Mouse (Mus musculus): Measurements from ENCODE around the gene Srek1ip1. TPM values are rescaled to one million over a fixed set of nuclear protein-coding genes. Genes with fewer than 3 reads are reported as not detected.
A peak's percentile ranks its signal among the peaks of the same experiment; 100 is the strongest.

The Srek1ip1 gene
- 20.4 and 23.5 TPM in 2 replicates for polyA plus RNA-seq (2015; fragmentation: Nextera tagmentation; extraction: Ambion mirVana)

GRCm38 (mm10) chr13:104792184-104792583 lies at the start of gene Srek1ip1:
Gene Srek1ip1 (plus strand): TSS chr13:104792484.
- H3K4me1 ChIP-seq, result no peaks in the 10 kb centered on the region
- H3K27me3 ChIP-seq (replicated peaks), result no peaks in the 10 kb centered on the region
- no peak within 1 kb of the TSS for H3K27ac ChIP-seq
- H3K9ac ChIP-seq, result no peak within 1 kb of the TSS
- no peak within 1 kb of the TSS for H3K4me3 ChIP-seq (replicated peaks)
- no peaks in the 10 kb centered on the region; the same call in none of the 2 replicates for H3K36me3 ChIP-seq
- 91% methylated on average over 11 of the region's 11 CpGs for WGBS
- no peaks in the 10 kb centered on the region for H3K9me3 ChIP-seq
- H3K4me2 ChIP-seq, result no peak within 1 kb of the TSS
- ATAC-seq (ENCODE audit: insufficient read depth, low FRiP score, low read depth), result no peak

GRCm38 (mm10) chr13:104742866-104743265 lies 49.4 kb upstream of the Srek1ip1 start:
- ATAC-seq (ENCODE audit: insufficient read depth, low FRiP score, low read depth), result no peak
- Histone ChIP-seq H3K27me3 (replicated peaks) (no peaks in the 10 kb centered on the region), H3K4me3 (replicated peaks) (no peak overlapping the region), H3K4me2 (no peak overlapping the region), H3K27ac (no peak overlapping the region), H3K9ac (no peak overlapping the region), H3K36me3 (no peaks in the 10 kb centered on the region), H3K4me1 (no peaks in the 10 kb centered on the region), H3K9me3 (no peaks in the 10 kb centered on the region)
- 84% methylated on average over 4 of the region's 4 CpGs for WGBS

GRCm38 (mm10) chr13:104747032-104747431 lies 45.3 kb upstream of the Srek1ip1 start:
- Histone ChIP-seq H3K27ac (no peak overlapping the region), H3K4me3 (replicated peaks) (no peak overlapping the region), H3K4me1 (no peaks in the 10 kb centered on the region), H3K4me2 (no peak overlapping the region), H3K36me3 (no peaks in the 10 kb centered on the region), H3K9me3 (no peaks in the 10 kb centered on the region), H3K27me3 (replicated peaks) (no peaks in the 10 kb centered on the region), H3K9ac (no peak overlapping the region)
- no peak for ATAC-seq (ENCODE audit: insufficient read depth, low FRiP score, low read depth)

- Histone ChIP-seq H3K27ac (no peak overlapping the region), H3K9ac (no peak overlapping the region), H3K27me3 (replicated peaks) (no peaks in the 10 kb centered on the region), H3K36me3 (no peaks in the 10 kb centered on the region), H3K4me3 (replicated peaks) (no peak overlapping the region), H3K9me3 (no peaks in the 10 kb centered on the region), H3K4me2 (no peak overlapping the region), H3K4me1 (no peaks in the 10 kb centered on the region)
- 100% methylated on average over 1 of the region's 1 CpGs for WGBS
- no peak for ATAC-seq (ENCODE audit: insufficient read depth, low FRiP score, low read depth)
Measured at GRCm38 (mm10) chr13:104759381-104759780, 32.9 kb upstream of the Srek1ip1 start.

- 86% methylated on average over 4 of the region's 4 CpGs for WGBS
- no peak overlapping the region for H3K9ac ChIP-seq
- no peak overlapping the region for H3K27ac ChIP-seq
- no peaks in the 10 kb centered on the region for H3K36me3 ChIP-seq
- no peak overlapping the region for H3K4me2 ChIP-seq
- ATAC-seq (ENCODE audit: insufficient read depth, low FRiP score, low read depth), result no peak
- H3K4me1 ChIP-seq, result no peaks in the 10 kb centered on the region
- H3K27me3 ChIP-seq (replicated peaks), result no peaks in the 10 kb centered on the region
- no peak overlapping the region for H3K4me3 ChIP-seq (replicated peaks)
- no peaks in the 10 kb centered on the region for H3K9me3 ChIP-seq
Measured at GRCm38 (mm10) chr13:104762401-104762800, 29.9 kb upstream of the Srek1ip1 start.

- Histone ChIP-seq H3K9ac (no peak overlapping the region), H3K4me1 (no peaks in the 10 kb centered on the region), H3K4me2 (no peak overlapping the region), H3K27me3 (replicated peaks) (no peaks in the 10 kb centered on the region), H3K9me3 (no peaks in the 10 kb centered on the region), H3K4me3 (replicated peaks) (no peak overlapping the region), H3K36me3 (no peaks in the 10 kb centered on the region), H3K27ac (no peak overlapping the region)
- 59% methylated on average over 3 of the region's 3 CpGs for WGBS
- ATAC-seq (ENCODE audit: insufficient read depth, low FRiP score, low read depth), result no peak
Measured at GRCm38 (mm10) chr13:104763193-104763592, 29.1 kb upstream of the Srek1ip1 start.

GRCm38 (mm10) chr13:104779104-104779670 lies 13.1 kb upstream of the Srek1ip1 start:
- H3K27me3 ChIP-seq (replicated peaks), result no peaks in the 10 kb centered on the region
- 69% methylated on average over 1 of the region's 1 CpGs for WGBS
- H3K4me2 ChIP-seq, result no peak overlapping the region
- H3K36me3 ChIP-seq, result no peaks in the 10 kb centered on the region
- no peaks in the 10 kb centered on the region for H3K4me1 ChIP-seq
- ATAC-seq (ENCODE audit: insufficient read depth, low FRiP score, low read depth), result no peak
- no peak overlapping the region for H3K27ac ChIP-seq
- no peak overlapping the region for H3K9ac ChIP-seq
- no peak overlapping the region for H3K4me3 ChIP-seq (replicated peaks)
- H3K9me3 ChIP-seq, result no peaks in the 10 kb centered on the region

- no peak overlapping the region for H3K4me3 ChIP-seq (replicated peaks)
- H3K27ac ChIP-seq, result no peak overlapping the region
- ATAC-seq (ENCODE audit: insufficient read depth, low FRiP score, low read depth), result no peak
- H3K9ac ChIP-seq, result no peak overlapping the region
- H3K36me3 ChIP-seq, result 0 out of 2 replicates have a peak, but pooled peaks cover 3% of the 10 kb centered on the region
- no peaks in the 10 kb centered on the region for H3K4me1 ChIP-seq
- no peak overlapping the region for H3K4me2 ChIP-seq
- no peaks in the 10 kb centered on the region for H3K27me3 ChIP-seq (replicated peaks)
- WGBS, result 93% methylated on average over 4 of the region's 4 CpGs
- H3K9me3 ChIP-seq, result no peaks in the 10 kb centered on the region
Measured at GRCm38 (mm10) chr13:104787260-104787659, 5.0 kb upstream of the Srek1ip1 start.

GRCm38 (mm10) chr13:104789663-104790062 lies 2.6 kb upstream of the Srek1ip1 start:
- Histone ChIP-seq H3K9me3 (no peaks in the 10 kb centered on the region), H3K9ac (no peak overlapping the region), H3K4me3 (replicated peaks) (no peak overlapping the region), H3K27ac (no peak overlapping the region), H3K4me2 (no peak overlapping the region), H3K27me3 (replicated peaks) (no peaks in the 10 kb centered on the region), H3K4me1 (no peaks in the 10 kb centered on the region), H3K36me3 (no peaks in the 10 kb centered on the region; the same call in 1 of the 2 replicates)
- no peak for ATAC-seq (ENCODE audit: insufficient read depth, low FRiP score, low read depth)
- 6% methylated on average over 2 of the region's 2 CpGs for WGBS

- Histone ChIP-seq H3K4me1 (no peaks in the 10 kb centered on the region), H3K4me2 (no peak overlapping the region), H3K9me3 (no peaks in the 10 kb centered on the region), H3K27me3 (replicated peaks) (no peaks in the 10 kb centered on the region), H3K9ac (no peak overlapping the region), H3K4me3 (replicated peaks) (no peak overlapping the region), H3K36me3 (no peaks in the 10 kb centered on the region; the same call in none of the 2 replicates), H3K27ac (no peak overlapping the region)
- 92% methylated on average over 3 of the region's 3 CpGs for WGBS
- no peak for ATAC-seq (ENCODE audit: insufficient read depth, low FRiP score, low read depth)
Measured at GRCm38 (mm10) chr13:104794421-104794820, 2.1 kb downstream of the Srek1ip1 start.

- H3K36me3 ChIP-seq, result peaks cover 6% of the 10 kb centered on the region
- H3K9ac ChIP-seq, result no peak overlapping the region
- H3K4me1 ChIP-seq, result no peaks in the 10 kb centered on the region
- no peaks in the 10 kb centered on the region for H3K27me3 ChIP-seq (replicated peaks)
- H3K4me2 ChIP-seq, result no peak overlapping the region
- WGBS, result 86% methylated on average over 8 of the region's 8 CpGs
- no peak for ATAC-seq (ENCODE audit: insufficient read depth, low FRiP score, low read depth)
- no peaks in the 10 kb centered on the region for H3K9me3 ChIP-seq
- no peak overlapping the region for H3K27ac ChIP-seq
- H3K4me3 ChIP-seq (replicated peaks), result no peak overlapping the region
Measured at GRCm38 (mm10) chr13:104799067-104799466, 6.8 kb downstream of the Srek1ip1 start.

GRCm38 (mm10) chr13:104799566-104800182 lies 7.4 kb downstream of the Srek1ip1 start:
- Histone ChIP-seq H3K27ac (no peak overlapping the region), H3K27me3 (replicated peaks) (no peaks in the 10 kb centered on the region), H3K4me2 (no peak overlapping the region), H3K36me3 (peaks cover 6% of the 10 kb centered on the region), H3K9me3 (no peaks in the 10 kb centered on the region), H3K4me3 (replicated peaks) (no peak overlapping the region), H3K9ac (no peak overlapping the region), H3K4me1 (no peaks in the 10 kb centered on the region)
- WGBS, result 73% methylated on average over 7 of the region's 7 CpGs
- peak; percentile 47; the same call in 1 of the 2 replicates for ATAC-seq (ENCODE audit: insufficient read depth, low FRiP score, low read depth)
